Mouse (Mus musculus): ENCODE data around the gene Mrgprb5. TPM values are rescaled to one million over a fixed set of nuclear protein-coding genes. Genes with fewer than 3 reads are reported as not detected.
"Not testable (repeated sequence)": the region's sequence is repeated elsewhere in the genome, so short reads cannot be mapped to it uniquely, and the experiment has no call there.

Mrgprb5 gene
- not detected in 2 replicates for polyA plus RNA-seq (2015; fragmentation: Nextera tagmentation; extraction: Ambion mirVana)

GRCm38 (mm10) chr7:48168919-48169318, at the start of gene Mrgprb5:
Mrgprb5 (minus strand) TSS chr7:48169019.
- Histone ChIP-seq H3K27ac (no peak within 1 kb of the TSS), H3K9ac (no peak within 1 kb of the TSS), H3K27me3 (replicated peaks) (no peaks in the 10 kb centered on the region), H3K4me1 (no peaks in the 10 kb centered on the region), H3K36me3 (no peaks in the 10 kb centered on the region), H3K4me3 (replicated peaks) (no peak within 1 kb of the TSS), H3K9me3 (no peaks in the 10 kb centered on the region), H3K4me2 (no peak within 1 kb of the TSS)
- 72% methylated on average over 2 of the region's 2 CpGs for WGBS
- no peak for ATAC-seq (ENCODE audit: insufficient read depth, low FRiP score, low read depth)

DNA sequence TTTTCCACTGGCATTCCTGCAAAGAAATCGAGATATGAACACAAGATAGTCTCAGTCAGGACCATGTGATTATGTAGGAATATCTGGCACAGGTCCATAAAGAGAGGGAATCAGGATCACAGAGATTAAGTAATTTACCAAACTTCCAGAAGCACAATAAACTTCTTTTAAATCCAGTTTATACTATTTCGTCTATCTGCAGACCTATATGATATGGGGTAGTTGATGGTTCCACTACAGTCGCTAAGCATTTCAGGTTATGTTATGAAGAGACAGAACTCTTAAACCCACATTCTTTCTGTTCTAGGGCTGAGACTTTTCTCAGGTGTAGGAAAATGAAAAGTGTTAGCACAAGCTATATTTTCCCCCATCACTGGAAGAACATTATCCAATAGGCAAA, 30.4 kb upstream of the Mrgprb5 start, which contains the start of gene Mrgprb4:
TSS of gene Mrgprb4 (minus strand) at position 101 of the 400 bp plus-strand sequence.
- H3K27ac ChIP-seq, result no peak within 1 kb of the TSS
- H3K4me3 ChIP-seq (replicated peaks), result no peak within 1 kb of the TSS
- 81% methylated on average over 3 of the region's 3 CpGs for WGBS
- no peaks in the 10 kb centered on the region for H3K4me1 ChIP-seq
- no peaks in the 10 kb centered on the region for H3K9me3 ChIP-seq
- ATAC-seq (ENCODE audit: insufficient read depth, low FRiP score, low read depth), result no peak
- H3K27me3 ChIP-seq (replicated peaks), result no peaks in the 10 kb centered on the region
- no peaks in the 10 kb centered on the region for H3K36me3 ChIP-seq
- H3K9ac ChIP-seq, result no peak within 1 kb of the TSS
- no peak within 1 kb of the TSS for H3K4me2 ChIP-seq

GRCm38 (mm10) chr7:48167471-48167870, 1.3 kb downstream of the Mrgprb5 start:
- Histone ChIP-seq H3K27ac (no peak overlapping the region), H3K9ac (no peak overlapping the region), H3K4me1 (no peaks in the 10 kb centered on the region), H3K4me3 (replicated peaks) (no peak overlapping the region), H3K27me3 (replicated peaks) (no peaks in the 10 kb centered on the region), H3K4me2 (no peak overlapping the region), H3K9me3 (no peaks in the 10 kb centered on the region), H3K36me3 (no peaks in the 10 kb centered on the region)
- no peak for ATAC-seq (ENCODE audit: insufficient read depth, low FRiP score, low read depth)
- WGBS, result 70% methylated on average over 2 of the region's 2 CpGs

DNA sequence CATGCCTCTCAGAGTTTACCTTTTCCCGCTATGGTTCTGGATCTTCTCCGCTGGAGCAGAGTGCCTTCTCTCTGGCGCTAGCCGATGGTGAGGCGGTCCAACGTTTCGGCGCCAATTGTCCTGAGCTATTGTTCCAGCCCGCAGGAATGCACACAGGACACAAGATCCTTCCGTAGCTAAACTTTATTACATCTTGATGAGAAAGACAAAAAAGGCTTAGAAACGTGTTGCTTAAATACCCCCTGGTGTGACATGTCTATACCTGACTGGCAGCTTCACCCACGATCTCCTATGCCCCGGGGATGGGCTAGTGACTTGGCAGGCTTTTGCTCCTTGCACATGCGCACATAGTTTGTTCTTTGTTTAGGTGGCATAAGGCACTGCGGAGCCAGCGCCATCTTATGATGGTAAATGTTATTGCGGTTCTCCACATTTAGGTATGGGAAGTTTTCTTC, 30.5 kb downstream of the Mrgprb5 start:
- no peaks in the 10 kb centered on the region for H3K27me3 ChIP-seq (replicated peaks)
- ATAC-seq (ENCODE audit: insufficient read depth, low FRiP score, low read depth), result peak; percentile 67; the same call in 1 of the 2 replicates
- H3K9ac ChIP-seq, result peak overlapping the region; percentile 54; the same call in 1 of the 2 replicates
- no peaks in the 10 kb centered on the region for H3K9me3 ChIP-seq
- peak overlapping the region; percentile 88 for H3K4me2 ChIP-seq
- H3K36me3 ChIP-seq, result no peaks in the 10 kb centered on the region
- H3K27ac ChIP-seq, result peak overlapping the region; percentile 79
- no peaks in the 10 kb centered on the region for H3K4me1 ChIP-seq
- whole genome bisulfite sequencing, result 1% methylated on average over 17 of the region's 17 CpGs
- H3K4me3 ChIP-seq (replicated peaks), result peak overlapping the region; percentile 65

DNA sequence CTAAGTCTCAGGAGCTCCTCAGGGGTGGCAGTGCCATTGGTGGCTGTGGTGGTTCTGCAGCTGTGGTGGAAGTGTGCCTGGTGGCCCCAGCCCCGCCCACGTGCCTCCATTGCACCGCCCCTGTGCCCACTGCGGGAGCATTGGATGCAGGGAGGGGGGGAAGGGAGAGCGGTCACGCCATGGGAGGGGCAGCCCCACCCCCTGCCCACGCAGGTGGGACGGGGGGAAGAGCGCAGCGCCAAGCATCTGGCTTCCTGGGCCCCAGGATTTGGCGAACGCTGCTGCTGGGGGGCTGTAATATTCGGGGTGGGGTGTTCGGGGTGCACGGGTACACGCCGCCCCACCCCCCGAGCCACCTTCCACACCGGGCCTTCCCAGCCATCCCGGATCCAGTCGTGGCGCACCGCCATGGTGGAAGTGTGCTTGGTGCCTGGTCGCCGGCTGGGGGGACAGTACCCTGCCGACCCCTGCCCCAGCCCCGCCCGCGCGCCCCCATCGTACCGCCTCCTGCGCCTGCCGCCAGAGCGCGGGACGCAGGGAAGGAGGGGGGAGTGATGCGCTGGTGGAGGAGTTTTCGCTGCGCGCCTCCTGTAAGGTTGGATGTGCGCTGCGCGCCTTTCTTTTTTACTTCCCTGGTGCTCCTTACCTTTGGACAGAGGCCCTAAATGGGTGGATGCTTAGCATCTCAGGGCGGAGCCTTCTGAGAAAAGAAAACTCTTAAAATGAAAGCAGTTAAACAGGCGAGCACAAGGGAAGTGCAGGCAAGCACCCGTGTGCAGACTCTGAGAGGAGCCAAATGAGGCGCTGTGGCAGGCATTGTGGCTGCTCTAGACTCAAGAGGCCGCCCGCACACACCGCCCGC, 31.4 kb downstream of the Mrgprb5 start:
- 1% methylated on average over 43 of the region's 52 CpGs for WGBS
- Histone ChIP-seq H3K4me2 (peak overlapping the region; percentile 88), H3K36me3 (no peaks in the 10 kb centered on the region), H3K9me3 (no peaks in the 10 kb centered on the region), H3K9ac (peak overlapping the region; percentile 54), H3K4me3 (replicated peaks) (peak overlapping the region; percentile 65), H3K27me3 (replicated peaks) (no peaks in the 10 kb centered on the region), H3K27ac (peak overlapping the region; percentile 79), H3K4me1 (no peaks in the 10 kb centered on the region)
- ATAC-seq (ENCODE audit: insufficient read depth, low FRiP score, low read depth), result peak; percentile 93

GRCm38 (mm10) chr7:48132674-48133073, 36.1 kb downstream of the Mrgprb5 start:
- Histone ChIP-seq H3K9me3 (no peaks in the 10 kb centered on the region), H3K4me3 (replicated peaks) (no peak overlapping the region), H3K36me3 (no peaks in the 10 kb centered on the region), H3K27me3 (replicated peaks) (no peaks in the 10 kb centered on the region), H3K27ac (no peak overlapping the region), H3K9ac (no peak overlapping the region), H3K4me2 (no peak overlapping the region), H3K4me1 (no peaks in the 10 kb centered on the region)
- WGBS, result 61% methylated on average over 4 of the region's 4 CpGs
- ATAC-seq (ENCODE audit: insufficient read depth, low FRiP score, low read depth), result no peak

DNA sequence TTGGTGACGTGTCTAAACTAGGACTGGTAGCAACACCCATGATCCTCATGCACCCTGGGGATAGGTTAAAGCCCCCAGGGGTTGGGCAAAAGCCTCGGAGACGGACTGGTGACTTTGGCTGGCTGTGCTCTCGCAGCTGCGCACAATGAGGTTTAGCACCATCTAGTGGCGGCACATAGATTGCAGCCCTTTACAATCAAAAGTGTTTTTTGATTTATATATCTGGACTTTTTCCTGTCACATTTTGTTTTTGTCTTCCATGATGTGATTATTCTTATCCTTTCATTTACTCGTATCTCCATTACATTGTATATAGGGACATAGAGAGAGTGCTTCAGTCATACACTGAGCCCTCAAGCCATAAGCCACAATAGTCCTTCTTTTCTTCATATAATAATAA, 36.6 kb downstream of the Mrgprb5 start:
- H3K27ac ChIP-seq; H3K27me3 ChIP-seq (replicated peaks): not testable (repeated sequence)
- 2% methylated on average over 6 of the region's 7 CpGs for WGBS

DNA sequence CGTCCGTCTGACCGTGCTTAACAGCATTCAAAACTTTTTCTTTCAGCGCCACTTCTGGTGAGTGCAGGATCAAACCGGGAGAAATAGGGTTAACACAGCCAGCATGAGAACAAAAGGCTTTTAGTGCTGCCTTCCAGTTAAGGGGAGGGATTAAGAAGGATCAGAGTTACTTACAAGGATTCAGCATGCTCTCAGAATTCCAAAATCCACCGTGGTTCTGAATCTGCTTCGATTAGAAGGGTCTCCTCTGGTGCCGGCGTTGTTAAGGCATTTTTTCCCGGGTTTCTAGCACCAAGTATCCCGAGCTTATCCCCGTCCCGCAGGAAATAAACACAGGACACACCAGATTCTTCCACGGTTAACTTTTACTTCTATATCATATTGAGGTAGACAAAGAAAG, 37.0 kb downstream of the Mrgprb5 start:
- not testable (repeated sequence) for H3K27me3 ChIP-seq (replicated peaks); H3K9me3 ChIP-seq; H3K9ac ChIP-seq; H3K36me3 ChIP-seq; ATAC-seq (ENCODE audit: insufficient read depth, low FRiP score, low read depth); H3K4me1 ChIP-seq
- Histone ChIP-seq H3K4me3 (replicated peaks) (peak overlapping the region; percentile 49), H3K4me2 (peak overlapping the region; percentile 55), H3K27ac (peak overlapping the region; percentile 91)
- 1% methylated on average over 12 of the region's 14 CpGs for WGBS

More for the DNA sequence above, 36.6 kb downstream of the Mrgprb5 start:
- H3K36me3 ChIP-seq; ATAC-seq (ENCODE audit: insufficient read depth, low FRiP score, low read depth); H3K9ac ChIP-seq; H3K9me3 ChIP-seq; H3K4me1 ChIP-seq: not testable (repeated sequence)
- peak overlapping the region; percentile 55; the same call in 1 of the 2 replicates for H3K4me2 ChIP-seq
- peak overlapping the region; percentile 49 for H3K4me3 ChIP-seq (replicated peaks)

DNA sequence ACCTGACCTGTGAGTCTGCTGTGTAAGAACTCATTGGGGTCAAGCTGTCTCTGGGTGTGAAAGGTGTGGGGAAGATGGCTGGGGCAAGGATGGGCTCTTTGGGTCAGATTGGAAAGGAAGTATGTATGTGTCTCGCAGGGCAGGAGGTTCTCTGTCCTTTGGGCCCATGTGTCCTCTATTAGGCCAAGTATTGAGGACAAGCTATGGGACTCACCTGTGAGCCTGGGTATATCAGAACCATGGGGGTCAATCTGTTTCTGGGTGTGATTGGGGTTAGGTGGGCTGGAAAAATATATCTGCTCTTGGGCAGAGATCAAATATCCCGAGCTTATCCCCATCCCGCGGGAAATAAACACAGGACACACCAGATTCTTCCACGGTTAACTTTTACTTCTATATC, 45.0 kb downstream of the Mrgprb5 start:
- ATAC-seq (ENCODE audit: insufficient read depth, low FRiP score, low read depth), result no peak
- 67% methylated on average over 5 of the region's 5 CpGs for WGBS
- Histone ChIP-seq H3K4me1 (no peaks in the 10 kb centered on the region), H3K9me3 (no peaks in the 10 kb centered on the region), H3K27me3 (replicated peaks) (no peaks in the 10 kb centered on the region), H3K9ac (no peak overlapping the region), H3K4me3 (replicated peaks) (no peak overlapping the region), H3K4me2 (no peak overlapping the region), H3K27ac (no peak overlapping the region), H3K36me3 (no peaks in the 10 kb centered on the region)

Other genes starting within 250 kb of the Mrgprb5 start
- gene Mrgpra4, start 186.9 kb downstream of the Mrgprb5 start, polyA plus RNA-seq (2015; fragmentation: Nextera tagmentation; extraction: Ambion mirVana), result not detected in 2 replicates
- gene Mrgprx1, start 141.4 kb downstream of the Mrgprb5 start, polyA plus RNA-seq (2015; fragmentation: Nextera tagmentation; extraction: Ambion mirVana), result not detected in 2 replicates
- gene Mrgprb4, start 30.3 kb upstream of the Mrgprb5 start, polyA plus RNA-seq (2015; fragmentation: Nextera tagmentation; extraction: Ambion mirVana), result not detected in 2 replicates
- not detected in 2 replicates for gene Mrgprb8, start 219.5 kb upstream of the Mrgprb5 start, polyA plus RNA-seq (2015; fragmentation: Nextera tagmentation; extraction: Ambion mirVana)